Mouse (Mus musculus) limb, embryonic 13.5 days (tissue): Measurements from ENCODE around the gene Mpv17. TPM values are rescaled to one million over a fixed set of nuclear protein-coding genes. Genes with fewer than 3 reads are reported as not detected.

Experiments
- ATAC-seq: fragments of 200-750 bp; cut with Nextera tagmentation; 2 replicates; pipeline ENCODE4 v1.8.0; 2017; ENCODE audit warnings: low read depth, moderate number of reproducible peaks, moderate TSS enrichment; ENCODE audit not compliant: low FRiP score
- H3K27ac ChIP-seq: fragments of 300-500 bp; sonication (generic); 2 replicates; pipeline ENCODE4 v1.5.1; 2015; ENCODE audit warnings: inconsistent platforms, mild to moderate bottlenecking, moderate library complexity
- H3K27me3 ChIP-seq: fragments of 300-500 bp; sonication (generic); 2 replicates; pipeline ENCODE4 v1.6.1; 2015; ENCODE audit warnings: mild to moderate bottlenecking, inconsistent platforms
- H3K36me3 ChIP-seq: fragments of 300-500 bp; sonication (generic); 2 replicates; pipeline ENCODE4 v1.6.1; 2015; ENCODE audit warnings: inconsistent platforms, mild to moderate bottlenecking, moderate library complexity
- H3K4me1 ChIP-seq: fragments of 300-500 bp; sonication (generic); 2 replicates; pipeline ENCODE4 v1.6.1; 2015; ENCODE audit warnings: inconsistent platforms
- H3K4me2 ChIP-seq: fragments of 300-500 bp; sonication (generic); replicated peaks from 2 replicates; pipeline ENCODE4 v1.6.1; 2015; ENCODE audit warnings: inconsistent platforms, mild to moderate bottlenecking, moderate library complexity
- H3K4me3 ChIP-seq: fragments of 300-500 bp; sonication (generic); 2 replicates; pipeline ENCODE4 v1.5.1; 2015; ENCODE audit warnings: moderate library complexity, mild to moderate bottlenecking, inconsistent platforms
- H3K9ac ChIP-seq: fragments of 300-500 bp; sonication (generic); 2 replicates; pipeline ENCODE4 v1.6.1; 2015; ENCODE audit warnings: mild to moderate bottlenecking, inconsistent platforms
- H3K9me3 ChIP-seq: fragments of 300-500 bp; sonication (generic); 2 replicates; pipeline ENCODE4 v1.6.1; 2016; ENCODE audit warnings: inconsistent platforms
- WGBS: fragments of 180-500 bp; shearing (Covaris S2); methylation state at CpG from one replicate; pipeline ENCODE4 v1.1.7; 2015; 5-methylcytosine and 5-hydroxymethylcytosine counted together
- polyA plus RNA-seq: library from polyadenylated mRNA; unstranded; fragments of >200 nt; fragmentation: Nextera tagmentation; extraction: Ambion mirVana; gene quantifications from 2 replicates; pipeline ENCODE4 v1.2.1, GENCODE M21; 2015

Mpv17 gene
- polyA plus RNA-seq, 1 experiment from 2014 or later: 69.4 TPM

GRCm38 (mm10) chr5:31093151-31094041 is 60.7 kb downstream of the Mpv17 start:
- peak; percentile 43; the same call in 1 of the 2 replicates for ATAC-seq

GRCm38 (mm10) chr5:31092231-31092975 is 61.6 kb downstream of the Mpv17 start:
- Histone ChIP-seq H3K27ac (no peak overlapping the region), H3K36me3 (no peaks in the 10 kb centered on the region), H3K27me3 (peaks cover 100% of the 10 kb centered on the region), H3K9ac (peak overlapping the region; percentile 63), H3K4me2 (peak overlapping the region; percentile 79), H3K9me3 (no peaks in the 10 kb centered on the region), H3K4me3 (peak overlapping the region; percentile 48), H3K4me1 (peaks cover 34% of the 10 kb centered on the region)
- 1% methylated on average over 44 of the region's 53 CpGs for WGBS
- ATAC-seq: no peak

More at GRCm38 (mm10) chr5:31093151-31094041, 60.7 kb downstream of the Mpv17 start:
- Histone ChIP-seq H3K36me3 (no peaks in the 10 kb centered on the region), H3K4me3 (peak overlapping the region; percentile 48), H3K9ac (peak overlapping the region; percentile 63), H3K27me3 (peaks cover 100% of the 10 kb centered on the region), H3K9me3 (no peaks in the 10 kb centered on the region), H3K4me1 (peaks cover 34% of the 10 kb centered on the region), H3K27ac (no peak overlapping the region), H3K4me2 (peak overlapping the region; percentile 79)
- WGBS: under 1% methylated on average over 52 of the region's 54 CpGs

Other genes starting within 250 kb of the Mpv17 start
- 408 and 424 TPM in 2 replicates for gene Ost4, start 246.5 kb downstream of the Mpv17 start, polyA plus RNA-seq
- 279 and 281 TPM in 2 replicates for gene Emilin1, start 240.8 kb downstream of the Mpv17 start, polyA plus RNA-seq
- gene Khk, start 232.8 kb downstream of the Mpv17 start, polyA plus RNA-seq: 20.0 and 22.6 TPM in 2 replicates
- gene Cgref1, start 208.7 kb downstream of the Mpv17 start, polyA plus RNA-seq: 7.6 and 8.7 TPM in 2 replicates
- gene Preb, start 193.9 kb downstream of the Mpv17 start, polyA plus RNA-seq: 136 and 142 TPM in 2 replicates
- not detected in 2 replicates for gene Tcf23, start 185.6 kb downstream of the Mpv17 start, polyA plus RNA-seq
- gene Atraid, start 105.9 kb downstream of the Mpv17 start, polyA plus RNA-seq: 147 and 156 TPM in 2 replicates
- gene Slc5a6, start 105.3 kb downstream of the Mpv17 start, polyA plus RNA-seq: 13.4 and 14.1 TPM in 2 replicates
- 30.0 and 33.7 TPM in 2 replicates for gene Cad, start 99.5 kb downstream of the Mpv17 start, polyA plus RNA-seq
- not detected in 2 replicates for gene Dnajc5g, start 48.0 kb downstream of the Mpv17 start, polyA plus RNA-seq
- 0.38 and 0.57 TPM in 2 replicates for gene Slc30a3, start 46.0 kb downstream of the Mpv17 start, polyA plus RNA-seq
- 7.2 and 8.1 TPM in 2 replicates for gene Trim54, start 37.5 kb downstream of the Mpv17 start, polyA plus RNA-seq
- not detected in 2 replicates for gene Ucn, start 15.4 kb downstream of the Mpv17 start, polyA plus RNA-seq
- gene Gm29609, start 25.7 kb upstream of the Mpv17 start, polyA plus RNA-seq: 0.99 and 1.8 TPM in 2 replicates
- gene Gtf3c2, start 25.9 kb upstream of the Mpv17 start, polyA plus RNA-seq: 84.8 and 92.4 TPM in 2 replicates
- gene Snx17, start 39.0 kb upstream of the Mpv17 start, polyA plus RNA-seq: 161 and 165 TPM in 2 replicates
- gene Eif2b4, start 39.2 kb upstream of the Mpv17 start, polyA plus RNA-seq: 72.6 and 76.3 TPM in 2 replicates
- 10.9 and 11.0 TPM in 2 replicates for gene Zfp513, start 48.1 kb upstream of the Mpv17 start, polyA plus RNA-seq
- gene Ppm1g, start 66.4 kb upstream of the Mpv17 start, polyA plus RNA-seq: 131 and 133 TPM in 2 replicates
- 165 and 166 TPM in 2 replicates for gene Nrbp1, start 86.6 kb upstream of the Mpv17 start, polyA plus RNA-seq
- gene Gm9970, start 87.0 kb upstream of the Mpv17 start, polyA plus RNA-seq: 0.38 and 0.48 TPM in 2 replicates
- gene Krtcap3, start 97.4 kb upstream of the Mpv17 start, polyA plus RNA-seq: 16.1 and 21.3 TPM in 2 replicates
- 37.8 and 45.0 TPM in 2 replicates for gene Ift172, start 136.9 kb upstream of the Mpv17 start, polyA plus RNA-seq
- 83.5 and 84.4 TPM in 2 replicates for gene Fndc4, start 141.8 kb upstream of the Mpv17 start, polyA plus RNA-seq
- gene Gckr, start 143.2 kb upstream of the Mpv17 start, polyA plus RNA-seq: 0.14 and 0.28 TPM in 2 replicates